Mouse (Mus musculus) T-helper 17 cell (primary cell): ENCODE results near the gene Nprl3.

Source experiments
- in situ Hi-C, 2 experiments: fragments of 300-600 bp; cut with MboI, MseI; formaldehyde crosslinking; loops; 1 replicate in 1 of 2; 2 replicates in 1 of 2; pipeline ENCODE4 v1.15.1; 2025; ENCODE audit warnings: high pct_unique_total_duplicates in 2 of 2

Gene Nprl3

DNA sequence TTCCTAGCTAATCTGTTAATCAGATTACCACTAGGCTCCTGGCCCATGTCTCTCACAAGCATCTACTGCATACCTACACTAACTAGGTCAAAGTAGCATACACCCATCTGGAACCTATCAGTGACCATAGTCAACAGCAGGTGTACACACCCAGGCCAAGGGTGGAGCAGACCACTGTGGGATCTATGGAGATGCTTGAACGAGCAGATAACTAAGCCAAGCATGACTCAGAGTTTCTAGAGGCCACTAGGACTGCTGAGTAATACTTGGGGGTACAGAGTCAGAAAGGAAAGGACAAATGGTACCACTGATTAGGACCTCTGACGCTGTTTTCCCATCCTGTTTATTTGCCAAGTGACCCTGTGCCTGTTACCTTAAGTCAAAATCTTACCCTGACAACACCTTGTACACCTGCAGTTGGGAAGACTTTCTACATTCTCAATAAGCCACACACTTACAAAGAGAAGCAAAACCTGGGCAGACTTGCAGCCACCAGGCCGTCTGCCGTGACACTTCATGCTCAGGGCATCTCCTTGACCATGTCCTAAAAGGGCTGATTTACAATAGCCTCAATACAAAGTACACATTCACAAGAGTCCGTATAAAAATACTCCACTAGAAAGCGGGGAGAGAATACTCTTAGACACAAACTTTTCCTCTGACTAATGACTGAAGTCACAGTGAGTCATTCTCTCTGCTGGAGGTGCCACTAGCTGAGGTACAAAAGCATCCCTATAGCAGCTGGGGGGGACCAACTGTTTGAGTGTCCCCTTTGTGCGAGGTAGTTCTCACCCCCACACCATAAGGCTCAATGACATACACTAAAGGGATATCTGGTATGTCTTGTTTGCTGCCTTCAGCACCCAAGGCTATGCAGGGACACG lies 16.4 kb downstream of the Nprl3 start:
- in situ Hi-C loops = loop anchor here in 1 of 2 experiments (25.0 kb wide), 1 partner anchor 1264 kb away; the partner anchor contains the start of gene Chac2

DNA sequence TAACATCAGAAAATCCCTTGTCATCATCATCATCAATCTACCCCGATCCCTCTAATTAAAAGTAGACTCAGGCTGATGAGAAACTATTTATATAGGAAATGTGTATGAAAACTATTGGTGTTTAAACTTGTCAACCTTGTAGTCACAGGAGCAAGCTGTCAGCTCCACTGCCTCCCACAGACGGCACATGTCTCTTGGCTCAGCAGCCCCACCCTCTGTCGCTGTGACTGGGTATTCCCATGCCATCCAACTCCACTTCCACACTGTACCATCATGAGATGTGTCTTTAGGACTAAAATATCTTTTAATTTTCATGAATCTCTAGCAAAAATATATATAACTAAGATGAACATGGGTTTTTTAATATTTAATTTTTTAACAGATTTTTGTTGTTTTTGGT lies 19.2 kb downstream of the Nprl3 start:
- in situ Hi-C loops = no loop called here

DNA sequence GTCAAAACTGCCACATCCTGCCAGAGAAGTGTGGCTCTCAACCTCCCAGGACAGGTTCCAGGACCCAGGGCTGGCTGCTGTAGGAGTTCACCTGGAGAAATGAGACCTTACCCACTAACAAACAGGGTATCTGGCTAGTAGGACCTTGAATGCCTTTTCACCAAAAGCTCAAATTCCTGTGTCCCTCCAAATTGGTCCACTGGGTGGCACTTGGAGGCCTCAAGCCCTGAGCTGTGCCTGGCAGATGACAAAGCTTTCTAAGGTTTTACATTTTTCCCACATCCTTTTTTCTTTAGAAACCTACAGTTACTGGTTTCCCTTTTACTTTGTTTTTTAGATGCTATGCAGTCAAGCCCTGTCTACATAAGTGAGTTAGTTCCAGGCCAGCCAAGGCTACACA lies 20.4 kb downstream of the Nprl3 start:
- in situ Hi-C loops = no loop called here

DNA sequence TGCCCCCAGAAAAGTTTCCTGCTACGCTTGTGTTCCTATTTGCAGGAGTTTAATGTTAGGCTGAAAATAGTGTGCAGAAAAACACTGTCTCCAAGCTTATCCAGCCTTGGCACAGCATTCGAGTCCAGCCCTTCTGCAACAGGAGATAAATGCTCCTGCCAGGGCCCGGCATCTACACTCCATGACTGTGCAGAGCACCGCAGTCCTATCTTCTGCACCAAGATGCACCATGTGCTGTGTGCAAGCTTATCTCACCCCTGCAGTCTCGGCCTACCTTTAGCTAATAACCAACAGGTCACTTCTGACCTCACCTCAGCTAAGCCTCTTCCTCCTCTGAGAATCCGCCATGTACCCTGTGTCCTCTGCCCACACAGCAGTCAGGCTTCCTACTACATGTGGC lies 21.9 kb downstream of the Nprl3 start:
- in situ Hi-C loops = no loop called here

DNA sequence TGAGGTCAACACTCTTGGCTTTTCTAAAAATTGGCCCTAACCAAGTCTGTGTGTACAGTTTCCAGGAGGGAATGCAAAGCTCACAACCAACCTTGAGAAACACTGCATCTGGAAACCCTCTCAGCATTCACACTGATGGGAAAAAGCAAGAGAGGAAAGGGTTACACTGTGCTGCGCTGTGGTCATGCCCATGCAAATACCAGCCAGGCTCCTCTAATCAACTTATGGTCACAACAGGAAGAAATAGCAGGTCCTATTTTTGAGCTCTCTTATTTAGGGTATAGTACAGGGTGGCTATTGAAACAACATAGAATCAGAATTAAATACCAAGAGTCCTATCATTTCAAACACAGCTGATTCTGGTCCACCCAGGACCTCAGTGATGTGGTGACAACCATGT lies 22.9 kb downstream of the Nprl3 start:
- in situ Hi-C loops = no loop called here

DNA sequence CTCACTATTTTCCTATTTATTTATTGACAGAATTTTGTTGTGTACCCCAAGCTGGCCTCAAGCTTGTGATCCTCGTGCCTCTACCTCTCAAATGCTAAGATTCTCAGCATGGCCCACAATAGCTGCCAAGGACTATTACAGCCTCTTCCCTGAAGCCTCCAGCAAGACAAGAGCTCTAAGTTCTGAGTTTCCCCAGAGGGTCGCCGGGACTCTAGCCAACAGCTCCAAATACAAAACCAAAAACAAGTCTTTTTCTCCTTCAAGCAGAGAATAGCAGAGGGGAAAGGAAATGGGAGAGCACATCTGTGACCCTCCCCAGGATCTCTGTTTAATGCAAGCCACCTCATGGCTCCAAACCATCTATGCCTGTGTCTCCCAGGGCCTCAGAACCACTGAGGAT lies 23.4 kb downstream of the Nprl3 start:
- in situ Hi-C loops = no loop called here

DNA sequence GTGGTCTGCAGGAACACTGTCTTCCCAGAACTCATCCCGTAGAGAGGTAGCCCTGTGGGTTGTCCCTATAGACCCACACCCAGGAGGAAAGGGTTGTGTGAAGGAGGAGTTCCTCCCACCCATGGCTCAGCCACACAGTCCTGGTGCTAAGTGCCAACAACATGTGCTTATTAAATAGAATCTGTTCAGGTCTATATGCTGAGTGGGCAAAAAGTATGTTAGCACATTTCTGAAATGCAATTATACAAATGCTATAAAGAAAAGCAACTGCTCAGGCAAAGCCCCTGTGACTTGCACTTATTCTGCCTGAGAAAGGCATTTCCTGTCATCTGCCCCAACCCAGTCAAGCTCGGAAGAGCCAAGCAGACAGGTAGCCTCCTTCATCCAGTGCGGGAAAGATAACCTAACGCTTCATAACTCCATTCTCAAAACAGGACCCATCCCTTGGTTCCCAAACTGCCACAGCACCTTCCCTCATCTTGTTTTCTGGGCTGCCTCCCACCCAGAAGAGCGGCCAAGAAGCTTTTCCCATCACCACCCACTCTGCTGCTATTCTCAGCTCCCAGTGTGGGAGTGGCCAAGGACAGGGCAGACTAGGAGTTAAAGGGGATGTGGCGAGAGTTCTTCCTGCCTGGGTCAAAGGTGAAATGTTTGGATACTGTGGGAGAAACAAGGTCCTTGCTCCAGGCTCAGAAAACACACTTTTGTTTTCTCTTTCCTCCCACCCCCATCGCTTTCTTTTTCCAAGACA lies 24.1 kb downstream of the Nprl3 start:
- in situ Hi-C loops = no loop called here

DNA sequence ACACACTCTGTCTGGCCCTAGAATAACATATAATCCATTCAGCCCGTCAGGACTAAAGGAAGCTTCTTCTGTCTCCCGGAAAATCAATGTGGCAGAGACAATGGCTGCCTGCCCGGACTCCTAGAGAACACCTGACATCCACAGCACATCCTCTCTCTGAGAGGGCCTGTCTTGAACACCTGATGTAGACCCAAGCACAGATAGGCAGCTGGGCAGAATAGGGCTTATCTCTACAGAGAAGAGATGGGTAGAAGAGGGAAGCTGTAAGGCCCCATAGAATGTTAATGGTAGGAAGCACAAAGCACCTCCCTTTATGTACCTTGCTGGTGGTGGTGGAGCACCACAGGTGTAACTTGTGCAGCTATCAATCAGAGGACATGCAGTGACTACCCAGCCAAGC lies 25.3 kb downstream of the Nprl3 start:
- in situ Hi-C loops = no loop called here

DNA sequence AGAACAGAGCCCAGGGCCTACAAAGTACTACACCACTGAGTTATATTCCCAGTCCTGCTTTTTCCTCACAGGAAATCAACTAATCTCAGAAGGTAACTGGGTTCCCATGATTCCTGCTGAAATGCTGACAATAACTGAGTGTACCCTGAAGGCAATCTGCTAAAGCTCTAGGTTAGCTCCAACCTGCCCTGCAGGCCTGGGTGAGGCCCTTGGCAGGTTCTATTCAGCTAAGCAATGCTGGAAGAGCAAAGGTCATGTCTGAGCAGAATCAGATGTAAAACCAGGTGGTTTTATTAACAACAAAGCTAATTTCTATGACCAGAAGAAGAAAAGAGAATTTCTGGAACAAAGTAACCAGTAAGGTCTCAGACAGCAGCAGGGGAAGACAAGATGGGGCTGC lies 26.1 kb downstream of the Nprl3 start:
- in situ Hi-C loops = no loop called here

DNA sequence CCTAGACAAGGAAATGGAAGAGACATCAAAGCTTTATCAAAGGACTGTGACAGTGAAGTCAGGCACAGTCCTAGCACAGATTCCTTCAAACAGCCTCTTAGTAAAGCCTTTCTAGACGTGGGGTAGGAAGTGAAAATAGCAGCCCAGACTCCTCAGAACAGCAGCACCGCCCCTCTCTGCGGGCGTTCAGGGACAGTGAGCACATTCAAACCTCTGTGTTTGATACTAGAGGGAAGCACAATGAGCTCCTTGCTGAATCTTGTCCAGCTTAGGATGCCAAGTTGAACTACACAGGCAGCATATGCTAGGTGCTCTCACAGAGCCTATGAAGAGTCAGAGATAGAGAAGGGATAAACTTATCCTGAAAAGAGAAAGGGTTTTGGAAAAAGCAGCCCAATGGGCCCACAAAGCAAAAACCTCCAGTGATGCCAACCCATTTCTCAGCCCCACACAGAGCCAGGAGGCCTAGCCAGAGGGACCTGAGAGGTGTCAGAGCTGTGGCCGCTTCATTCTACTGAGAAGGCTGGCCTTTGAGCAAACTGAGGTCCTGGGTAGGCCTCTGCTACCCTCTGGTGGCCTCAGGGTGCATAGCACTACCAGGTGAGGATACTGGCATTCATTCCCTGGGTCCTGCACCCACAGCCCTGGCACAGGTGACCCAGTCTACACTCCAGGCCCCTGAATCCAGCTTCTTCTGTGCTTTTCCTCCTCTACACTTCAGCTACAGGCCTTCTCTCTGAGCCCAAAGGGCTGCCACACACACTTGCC lies 29.2 kb downstream of the Nprl3 start:
- in situ Hi-C loops = no loop called here

DNA sequence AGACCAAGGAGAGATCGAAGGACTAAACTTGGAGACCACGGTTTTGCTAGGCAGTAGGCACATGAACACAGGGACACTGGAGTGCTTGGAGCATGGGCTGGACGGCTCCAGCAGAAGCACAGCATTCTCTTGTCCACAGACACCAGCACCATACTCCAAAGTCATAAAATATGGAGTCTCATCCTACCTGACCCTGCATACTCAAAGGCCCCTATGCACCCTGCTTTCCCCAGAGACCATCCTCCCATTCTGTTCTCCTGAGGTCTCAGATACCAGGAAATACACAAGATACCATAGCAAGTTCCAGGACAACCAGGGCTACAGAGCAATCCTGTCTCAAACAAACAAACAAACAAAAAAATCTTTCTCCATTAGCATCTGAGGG lies 30.1 kb downstream of the Nprl3 start:
- in situ Hi-C loops = no loop called here

DNA sequence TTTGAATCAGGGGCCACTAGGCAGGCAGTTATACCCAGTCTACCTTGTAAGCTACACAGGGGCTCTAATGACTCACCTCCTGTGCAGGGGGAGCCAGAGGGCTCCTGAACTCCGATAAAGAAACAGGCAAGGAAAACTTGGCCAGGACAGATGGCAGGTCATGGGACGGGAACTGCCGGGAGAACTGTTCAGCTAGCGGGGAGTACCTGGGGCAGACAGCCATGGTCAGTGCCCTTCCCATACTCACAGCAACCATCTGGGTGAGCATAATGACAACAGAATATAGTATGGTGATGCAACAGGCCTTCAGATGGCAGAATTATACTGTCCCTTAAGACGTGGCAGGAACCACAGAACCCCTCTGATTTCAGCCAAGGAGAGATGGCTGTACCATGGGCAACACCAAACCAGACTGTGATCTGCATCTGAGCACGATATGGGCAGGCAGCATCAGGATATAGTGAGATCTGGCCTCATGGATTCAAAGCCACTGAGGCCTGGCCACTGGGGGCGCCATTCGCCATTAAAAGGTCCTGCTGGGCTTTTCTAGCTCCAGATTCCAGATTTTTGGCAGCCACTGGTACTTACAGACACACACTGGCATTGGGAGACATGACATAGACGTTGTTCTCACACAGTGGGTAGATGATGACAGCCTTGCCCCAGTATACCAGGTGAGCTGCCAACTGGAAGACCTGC lies 30.6 kb downstream of the Nprl3 start:
- in situ Hi-C loops = no loop called here

DNA sequence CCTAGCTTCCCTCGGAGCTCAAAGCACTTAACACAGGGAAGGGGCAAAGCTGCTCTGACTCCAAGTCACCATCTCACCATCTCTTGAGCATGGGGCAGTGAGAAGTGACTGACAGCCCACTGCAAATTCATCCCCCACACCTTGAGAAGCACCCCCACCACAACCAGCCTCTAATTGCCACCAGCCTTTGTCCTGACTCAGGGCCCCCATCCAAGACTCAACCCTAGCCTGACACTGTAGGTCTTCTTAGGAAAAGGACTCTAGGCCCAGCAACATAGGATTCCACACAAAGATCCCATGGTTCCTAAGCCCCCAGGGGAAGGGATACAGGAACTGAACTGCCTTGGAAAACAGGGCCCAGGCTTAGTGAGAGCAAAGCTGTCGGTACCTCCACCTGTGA lies 31.4 kb downstream of the Nprl3 start:
- in situ Hi-C loops = no loop called here

DNA sequence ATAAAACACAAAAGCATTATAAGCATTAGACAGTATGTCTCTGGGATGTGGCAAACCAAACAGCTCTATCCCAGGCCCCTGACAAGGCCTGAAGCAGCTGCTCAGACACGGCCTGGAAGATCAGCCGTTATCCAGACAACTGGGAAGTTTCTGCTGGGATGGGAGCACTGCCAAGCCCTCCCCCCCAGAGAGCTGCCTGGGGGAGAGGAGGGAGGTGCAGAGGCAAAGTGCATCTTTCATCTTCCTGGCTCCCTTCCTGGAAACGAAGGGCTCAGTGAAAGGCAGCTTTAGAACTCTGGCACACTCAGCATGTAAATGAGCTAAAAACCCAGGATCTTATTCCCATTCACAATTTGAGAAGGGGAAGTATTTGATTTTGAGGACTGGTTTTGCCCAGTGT lies 31.9 kb downstream of the Nprl3 start:
- in situ Hi-C loops = no loop called here

DNA sequence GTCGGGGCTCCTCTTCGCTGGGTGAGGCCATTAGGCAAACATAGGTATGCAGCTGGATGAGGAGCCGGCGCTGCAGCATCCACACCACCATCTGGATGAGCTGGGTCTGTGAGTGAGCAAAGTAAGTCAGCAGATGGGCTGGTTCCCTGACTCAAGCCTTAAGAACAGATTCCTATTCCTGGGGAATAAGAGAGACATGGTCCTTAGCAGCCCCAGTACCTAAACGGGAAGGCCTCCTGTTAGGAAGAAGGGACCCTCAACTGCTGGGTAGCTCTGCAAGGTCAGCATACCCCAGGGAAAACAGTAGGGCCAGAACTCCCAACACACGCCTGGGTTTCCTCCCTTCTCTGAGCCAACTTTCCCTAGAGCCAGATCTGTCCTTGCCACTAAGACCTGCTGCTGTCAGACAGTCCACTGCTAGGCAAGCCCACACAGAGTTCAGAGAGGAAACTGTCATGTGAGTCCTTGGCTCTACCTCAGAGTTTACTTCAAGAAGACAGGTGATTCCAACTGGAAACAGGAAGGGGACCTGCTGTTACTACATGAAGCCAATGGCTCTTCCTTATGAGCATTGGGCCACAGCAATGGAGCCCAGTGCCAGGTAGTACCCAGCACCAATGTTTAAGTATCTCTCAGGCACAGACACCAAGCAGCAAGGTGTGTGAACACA lies 32.6 kb downstream of the Nprl3 start:
- in situ Hi-C loops = no loop called here

DNA sequence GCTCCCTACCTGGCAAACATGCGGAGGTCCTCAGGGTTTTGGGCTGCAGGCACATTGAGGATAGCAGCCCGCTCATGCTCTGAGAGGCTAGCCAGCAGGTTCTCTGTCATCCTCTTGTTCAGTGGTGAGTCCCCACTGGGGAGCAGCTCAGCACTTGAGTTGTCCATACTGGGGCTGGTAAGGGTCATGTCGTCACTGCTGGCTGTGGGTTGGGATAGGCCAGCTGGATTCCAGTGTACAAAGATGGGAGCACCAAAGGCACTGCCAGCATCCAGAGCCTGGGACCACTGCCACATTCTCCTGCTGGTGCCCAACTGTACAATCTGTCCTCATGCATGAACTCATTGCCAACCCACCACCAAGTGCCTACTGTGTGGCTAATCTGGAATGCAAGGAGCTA lies 33.6 kb downstream of the Nprl3 start:
- in situ Hi-C loops = no loop called here

DNA sequence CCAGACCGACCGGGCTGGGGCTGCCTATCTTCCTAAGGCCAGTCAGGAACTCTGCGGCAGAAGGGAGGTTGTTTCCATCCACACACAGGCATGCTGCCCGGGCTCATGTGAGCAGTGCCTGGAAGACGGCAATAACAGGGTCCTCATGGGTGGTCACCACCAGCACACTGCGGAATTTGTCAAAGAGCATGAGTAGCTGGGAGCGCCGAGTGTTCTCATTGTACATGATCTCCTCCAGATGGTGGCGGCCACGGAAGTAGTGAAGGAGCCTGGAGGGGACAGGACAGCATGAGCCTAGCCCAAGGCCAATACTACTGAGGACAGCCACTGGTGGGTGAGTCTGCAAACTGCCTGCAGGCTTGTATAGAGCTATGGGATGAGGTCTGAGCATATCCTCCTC lies 34.7 kb downstream of the Nprl3 start:
- in situ Hi-C loops = no loop called here

DNA sequence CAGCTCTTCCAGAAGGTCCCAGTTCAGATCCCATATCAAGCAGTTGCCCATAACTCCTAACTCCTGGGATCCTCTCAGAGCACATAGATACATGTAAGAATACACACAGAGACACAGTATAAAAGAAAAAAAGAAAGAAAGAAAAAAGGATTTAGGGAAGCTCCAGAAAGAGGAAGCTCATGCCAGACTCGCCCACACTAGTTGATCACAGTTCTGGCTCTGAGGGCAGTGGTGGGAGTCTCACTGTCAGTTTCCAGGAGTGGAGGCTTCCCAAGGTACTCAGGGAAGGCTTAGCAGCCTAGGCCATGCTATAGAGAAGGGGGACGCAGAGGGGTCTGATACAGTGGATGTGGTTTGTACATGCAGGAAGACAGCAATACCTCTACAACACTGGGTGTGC lies 36.4 kb downstream of the Nprl3 start:
- in situ Hi-C loops = no loop called here

DNA sequence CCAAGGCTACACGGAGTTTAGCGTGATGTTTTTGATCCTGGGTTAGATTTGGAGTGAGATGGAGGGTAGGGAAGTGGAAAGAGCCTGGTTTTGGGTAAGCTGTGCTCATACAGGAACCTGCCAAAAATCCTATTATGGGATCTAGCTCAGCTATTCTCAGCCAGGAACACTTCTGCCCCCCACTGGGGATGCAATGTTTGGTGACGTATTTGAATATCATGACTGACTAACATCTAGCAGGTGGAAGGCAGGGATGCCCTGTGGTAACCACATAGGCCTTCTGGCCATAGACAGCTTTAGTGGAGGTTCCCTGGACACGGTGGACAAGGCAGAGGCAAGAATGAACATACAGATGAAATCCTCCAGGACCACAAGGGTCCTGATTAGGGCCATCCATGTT lies 37.3 kb downstream of the Nprl3 start:
- in situ Hi-C loops = no loop called here

DNA sequence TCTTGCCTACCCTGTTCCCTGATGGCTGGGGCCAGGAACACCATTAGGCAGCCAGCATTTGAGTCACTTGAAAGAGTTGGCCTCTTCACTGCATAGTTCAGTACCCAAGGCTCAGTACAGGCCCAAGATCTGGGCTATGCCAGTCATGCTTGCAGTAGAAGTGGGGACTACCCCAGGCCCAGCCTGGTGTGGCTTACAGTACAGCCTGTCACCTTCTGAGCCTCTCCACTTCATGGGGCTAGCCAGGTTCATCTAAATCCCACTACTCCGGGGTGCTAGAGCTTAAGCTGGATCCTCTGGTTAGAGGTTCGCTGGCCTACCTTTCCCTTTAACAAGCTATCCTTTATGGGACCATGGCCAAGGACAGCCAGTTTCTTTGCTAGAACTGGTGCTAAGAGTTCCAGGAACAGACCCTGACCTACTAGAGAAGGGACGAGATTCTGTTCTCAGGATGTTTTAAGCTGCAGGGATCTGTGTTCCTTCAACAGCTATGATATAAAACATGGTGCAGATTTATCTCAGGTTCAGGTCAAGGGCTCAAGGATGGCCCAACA lies 39.1 kb downstream of the Nprl3 start:
- in situ Hi-C loops = no loop called here

DNA sequence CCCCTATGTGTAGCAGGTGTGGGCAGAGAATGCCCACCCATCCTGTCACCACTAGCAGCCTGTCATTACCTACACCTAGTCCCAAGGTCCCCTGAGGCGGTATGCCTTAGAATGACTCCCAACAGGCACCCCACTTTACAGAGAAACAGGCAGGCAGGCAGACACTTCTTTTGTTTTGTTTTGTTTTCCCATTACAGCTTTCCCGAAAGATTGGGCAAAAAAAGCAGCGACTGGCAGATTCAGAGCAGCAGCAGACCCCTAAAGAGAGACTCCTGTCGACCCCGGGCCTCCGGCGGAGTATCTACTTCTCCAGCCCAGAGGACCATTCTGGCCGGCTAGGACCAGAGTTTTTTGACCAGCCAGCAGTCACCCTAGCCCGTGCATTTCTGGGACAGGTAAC lies 40.0 kb downstream of the Nprl3 start:
- in situ Hi-C loops = no loop called here
